Mouse (Mus musculus) heart, postnatal 14 days (tissue): ENCODE data around the gene Elmod1. TPM values are rescaled to one million over a fixed set of nuclear protein-coding genes. Genes with fewer than 3 reads are reported as not detected.
A peak's percentile ranks its signal among the peaks of the same experiment; 100 is the strongest.
"Not testable (repeated sequence)": the region's sequence is repeated elsewhere in the genome, so short reads cannot be mapped to it uniquely, and the experiment has no call there.

Experiments used
- DNase-seq, 2 experiments: peaks; one replicate each; pipeline ENCODE4 v3.0.0; 2021 to 2022
- intact Hi-C: fragments of 180-260 bp; cut with DNase I; formaldehyde crosslinking; loops from one replicate; pipeline ENCODE4 v1.15.1; 2025
- long read RNA-seq, 2 experiments: library from polyadenylated mRNA; stranded (forward); transcript quantifications; one replicate each; pipeline ENCODE4 v2.0.0; 2021
- total RNA-seq, 2 experiments: library from RNA; stranded (reverse); gene quantifications; 2 replicates each; pipeline ENCODE4 v1.2.3; 2021

Gene Elmod1
- under 1 TPM; 0.17 to 0.36 TPM for total RNA-seq
- long read RNA-seq, experiment 1: 0 reads
- long read RNA-seq, experiment 2: 0 reads

DNA sequence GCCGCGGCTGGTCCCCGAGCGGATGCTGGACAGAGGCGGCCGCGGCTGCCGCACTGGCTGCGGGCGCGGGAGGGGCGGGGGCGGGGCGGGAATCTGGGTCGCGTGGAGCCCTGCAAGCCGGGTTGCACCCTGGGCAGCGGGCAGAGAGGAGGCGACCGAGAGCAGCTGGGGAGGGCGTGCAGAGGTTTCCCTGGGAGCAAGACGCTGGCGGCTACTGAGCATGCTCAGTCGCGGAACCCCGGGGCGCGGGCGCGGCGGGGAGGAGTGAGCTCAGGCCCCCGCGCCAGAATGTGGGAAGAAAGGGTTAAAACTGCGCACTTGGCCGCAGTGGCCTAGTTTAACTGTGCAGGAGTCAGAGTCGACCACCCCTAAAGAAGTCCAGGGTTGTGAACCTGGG, at the start of gene Elmod1:
Elmod1 (minus strand) TSS at position 180 of the 397 bp plus-strand sequence.
- intact Hi-C loops: no loop called here
- DNase-seq: peak; percentile 8 to 17

DNA sequence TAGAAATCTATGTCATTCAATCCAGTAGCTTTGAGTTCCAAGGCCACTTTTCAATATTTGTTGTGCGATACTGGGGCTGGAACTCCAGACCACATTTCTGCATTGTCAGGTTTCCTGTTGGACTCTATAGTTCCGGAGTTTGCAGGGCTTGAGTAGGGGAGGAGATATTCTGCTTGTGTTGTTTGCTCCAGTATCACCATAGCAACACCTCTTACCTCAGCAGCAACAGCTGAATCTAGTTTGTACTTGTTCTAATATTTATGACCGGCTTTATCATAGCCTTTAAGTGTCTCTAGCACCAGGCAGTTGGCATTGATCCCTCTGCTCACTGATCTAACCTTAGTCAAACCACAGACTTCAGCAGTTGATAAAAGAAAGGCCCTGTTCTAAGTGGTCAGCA, 47.7 kb upstream of the Elmod1 start:
- DNase-seq: no peak
- intact Hi-C loops: no loop called here

DNA sequence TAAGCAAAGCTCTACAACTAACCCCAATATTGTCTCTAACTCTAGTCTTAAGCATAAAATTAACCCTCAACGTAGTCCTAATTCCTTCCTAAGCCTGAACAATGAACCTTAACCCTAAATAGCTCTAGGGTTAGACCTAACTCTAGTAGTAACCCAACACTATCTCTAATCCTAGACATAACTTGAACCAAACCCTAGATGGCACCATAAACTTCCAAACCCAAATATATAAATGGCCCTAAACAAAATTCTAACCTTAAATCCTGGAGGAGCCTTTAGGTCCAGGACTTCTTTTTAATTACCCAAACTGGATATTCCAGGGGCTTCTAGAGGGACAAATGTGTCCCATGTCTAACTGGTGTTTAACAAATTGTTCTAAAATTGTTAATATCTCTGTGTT, 19.4 kb upstream of the Elmod1 start:
- DNase-seq: no peak
- intact Hi-C loops: loop anchor here (5.0 kb wide), 2 partner anchors 328 to 343 kb away; no protein-coding TSS in a partner anchor

DNA sequence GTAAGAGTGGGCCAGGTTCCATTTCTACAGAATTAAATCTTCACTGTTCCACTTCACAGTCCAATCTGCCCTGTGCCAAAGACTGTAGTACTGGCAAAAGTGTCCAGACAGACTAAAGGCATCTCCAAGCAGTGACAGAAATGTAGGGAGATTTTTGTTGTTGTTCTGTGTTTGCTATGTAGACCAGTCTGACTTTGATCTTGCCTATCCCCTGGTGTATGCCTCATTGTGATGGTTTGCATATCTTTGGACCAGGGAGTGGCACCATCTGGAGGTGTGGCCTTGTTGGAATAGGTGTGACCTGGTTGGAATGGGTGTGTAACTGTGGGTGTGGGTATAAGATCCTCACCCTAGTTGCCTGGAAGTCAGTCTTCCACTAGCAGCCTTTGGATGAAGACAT, 17.5 kb upstream of the Elmod1 start:
- DNase-seq: not testable (repeated sequence)
- intact Hi-C loops: loop anchor here (5.0 kb wide), 2 partner anchors 330 to 345 kb away; no protein-coding TSS in a partner anchor

DNA sequence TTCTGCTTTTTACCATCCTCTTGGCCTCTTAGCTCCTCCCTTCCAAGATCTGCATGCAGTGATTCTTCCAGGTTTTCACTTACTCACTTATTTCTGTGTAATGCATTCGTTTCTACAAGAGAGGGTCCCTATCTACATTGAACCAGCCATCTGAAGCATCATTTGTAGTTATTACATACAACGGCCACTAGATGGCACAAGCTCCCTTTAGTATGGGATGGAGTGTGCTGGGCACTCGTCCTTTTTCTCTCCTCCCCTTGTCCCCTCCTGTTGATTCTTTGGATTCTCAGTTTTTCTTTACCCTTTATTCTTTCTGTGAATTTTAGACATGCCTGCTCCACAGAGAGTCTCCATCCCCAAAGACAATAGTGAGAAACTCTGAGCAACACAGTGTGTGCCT, 15.8 kb upstream of the Elmod1 start:
- DNase-seq: peak; percentile 28 to 46
- intact Hi-C loops: loop anchor here (1.0 to 5.0 kb wide), 3 partner anchors 121 to 346 kb away; no protein-coding TSS in a partner anchor

DNA sequence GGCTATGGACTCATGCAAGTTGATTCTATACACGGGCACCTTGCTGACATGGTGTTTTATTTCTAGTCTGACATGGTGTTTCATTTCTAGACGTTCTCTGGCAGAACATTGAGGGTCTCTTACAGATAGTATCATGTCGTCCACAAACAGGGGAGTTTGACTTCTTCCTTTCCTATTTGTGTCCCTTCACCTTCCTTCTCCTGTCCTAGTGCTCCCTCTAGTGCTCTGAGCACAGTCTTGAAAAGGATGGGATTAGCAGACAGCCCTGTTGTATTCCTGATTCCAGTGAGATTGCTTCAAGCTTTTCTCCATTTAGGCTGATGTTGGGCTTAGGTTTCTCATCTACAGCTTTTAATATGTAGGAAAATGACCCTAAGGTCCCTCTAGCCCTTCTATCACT, 11.9 kb upstream of the Elmod1 start:
- DNase-seq: peak in 1 of 2 experiments; percentile 25
- intact Hi-C loops: loop anchor here (10.0 kb wide), 1 partner anchor 92 kb away; no protein-coding TSS in a partner anchor

DNA sequence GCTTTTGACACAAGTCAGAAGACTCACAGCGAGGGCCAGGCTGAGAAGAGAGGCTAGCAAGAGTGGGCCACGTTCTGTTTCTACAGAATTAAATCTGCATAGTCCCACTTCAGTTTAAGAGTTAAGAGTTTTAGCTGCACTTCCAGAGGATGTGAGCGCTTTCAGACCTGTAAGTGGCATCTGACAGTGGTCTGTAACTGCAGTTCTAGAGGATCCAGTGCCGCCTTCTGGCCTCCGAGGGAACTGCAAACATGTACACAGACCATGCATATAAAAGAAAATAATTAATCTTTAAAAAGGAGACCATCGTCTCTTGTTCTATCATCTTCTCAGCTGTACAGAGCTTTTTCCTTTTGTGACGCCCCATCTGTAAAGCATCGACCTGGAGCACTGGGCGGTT, 9.8 kb upstream of the Elmod1 start:
- DNase-seq: peak in 1 of 2 experiments; percentile 41
- intact Hi-C loops: loop anchor here (2.0 to 10.0 kb wide), 2 partner anchors 90 to 156 kb away; no protein-coding TSS in a partner anchor

DNA sequence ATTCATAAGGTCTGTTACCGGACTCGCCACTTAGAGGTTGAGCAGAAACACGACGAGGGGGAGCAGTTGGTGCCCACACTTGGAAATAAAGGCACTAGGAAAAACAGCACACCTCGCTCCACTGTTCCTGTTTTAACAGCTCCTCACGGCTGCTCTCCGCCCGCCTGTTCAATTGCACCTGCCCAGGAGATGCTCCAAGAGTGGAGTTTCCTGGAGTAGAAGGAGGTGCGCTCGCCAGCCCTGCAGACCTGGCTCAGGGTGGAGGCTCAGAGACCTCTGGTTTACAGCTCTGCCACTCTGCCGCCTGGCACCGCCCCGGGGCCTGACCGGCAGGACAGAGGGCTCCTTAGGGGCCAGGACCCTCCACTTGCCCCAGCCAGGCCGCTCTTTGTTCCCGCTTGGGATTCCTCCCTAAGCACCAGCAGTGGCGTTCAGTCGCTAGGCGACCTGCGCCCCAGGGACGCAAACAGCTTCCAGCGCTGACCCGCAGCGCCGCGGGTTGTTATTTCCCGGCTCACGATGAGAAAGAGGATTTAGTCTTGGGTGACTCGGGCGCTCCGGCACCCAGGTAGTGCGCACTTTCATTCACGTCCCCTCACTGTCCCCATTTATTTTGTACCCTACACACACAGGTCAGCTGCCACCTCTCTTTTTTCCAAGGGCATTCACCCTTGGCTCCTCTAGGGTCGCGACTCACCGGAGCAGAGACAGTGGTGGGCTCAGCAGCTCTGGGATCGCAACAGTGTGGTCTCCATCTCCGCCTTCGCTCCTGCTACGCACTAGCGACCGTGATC, 576 bp downstream of the Elmod1 start:
- intact Hi-C loops: no loop called here
- DNase-seq: no peak

DNA sequence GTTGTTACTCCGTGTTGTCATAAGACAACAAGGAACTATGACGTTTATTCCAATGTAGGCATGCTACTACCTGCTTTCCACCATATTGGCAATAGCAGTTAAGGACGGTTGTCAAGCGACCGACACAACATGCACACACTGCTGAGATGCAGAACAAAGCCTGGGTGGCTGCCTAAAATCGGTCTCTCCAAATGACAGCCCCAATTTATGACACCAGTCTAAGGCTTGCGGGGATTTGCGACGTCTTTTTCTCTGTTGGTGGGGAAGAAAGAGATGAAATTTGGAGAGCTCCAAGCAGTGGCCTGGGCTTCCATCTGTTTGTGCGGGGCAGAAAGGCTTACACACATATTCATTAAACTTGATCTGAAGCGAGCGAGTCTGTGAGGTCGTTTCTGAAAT, 1.2 kb downstream of the Elmod1 start:
- intact Hi-C loops: no loop called here
- DNase-seq: no peak

DNA sequence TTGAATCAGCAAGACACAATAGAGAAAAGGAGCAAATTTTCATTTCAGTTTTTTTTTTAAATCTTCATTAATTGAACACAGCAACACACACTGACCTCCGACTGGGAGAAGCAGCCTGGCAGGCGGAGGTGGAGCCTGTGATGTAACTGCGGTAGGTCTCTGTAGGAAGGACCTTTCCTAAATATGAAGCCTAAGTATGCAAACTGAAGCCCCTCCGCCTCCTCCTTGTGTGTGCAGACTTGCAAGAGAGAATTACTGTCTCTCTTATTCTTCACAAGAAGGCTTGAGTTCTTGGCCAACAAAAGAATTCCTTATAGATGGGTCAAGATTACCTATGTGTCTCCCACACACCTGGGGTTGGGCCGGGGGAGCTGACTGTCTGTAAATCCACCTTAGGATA, 1.9 kb downstream of the Elmod1 start:
- intact Hi-C loops: no loop called here
- DNase-seq: no peak

DNA sequence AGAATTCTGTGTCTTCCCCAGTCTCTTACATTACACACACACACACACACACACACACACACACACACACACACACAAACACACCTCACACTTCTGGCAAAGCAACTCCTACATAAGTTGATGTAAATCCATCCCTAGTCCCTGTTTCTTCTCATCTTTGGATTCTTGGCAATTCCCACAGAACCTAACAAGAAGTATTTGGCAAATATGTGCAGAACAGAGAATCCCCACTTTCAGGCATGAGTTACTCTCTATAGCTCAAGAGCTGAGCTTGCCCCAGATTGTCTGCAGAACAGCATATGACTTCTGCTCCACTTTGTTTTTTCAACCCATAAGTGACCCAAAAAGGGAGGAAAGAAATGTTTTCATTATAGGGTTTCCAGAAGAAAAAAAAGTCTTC, 2.7 kb downstream of the Elmod1 start:
- DNase-seq: no peak
- intact Hi-C loops: no loop called here

DNA sequence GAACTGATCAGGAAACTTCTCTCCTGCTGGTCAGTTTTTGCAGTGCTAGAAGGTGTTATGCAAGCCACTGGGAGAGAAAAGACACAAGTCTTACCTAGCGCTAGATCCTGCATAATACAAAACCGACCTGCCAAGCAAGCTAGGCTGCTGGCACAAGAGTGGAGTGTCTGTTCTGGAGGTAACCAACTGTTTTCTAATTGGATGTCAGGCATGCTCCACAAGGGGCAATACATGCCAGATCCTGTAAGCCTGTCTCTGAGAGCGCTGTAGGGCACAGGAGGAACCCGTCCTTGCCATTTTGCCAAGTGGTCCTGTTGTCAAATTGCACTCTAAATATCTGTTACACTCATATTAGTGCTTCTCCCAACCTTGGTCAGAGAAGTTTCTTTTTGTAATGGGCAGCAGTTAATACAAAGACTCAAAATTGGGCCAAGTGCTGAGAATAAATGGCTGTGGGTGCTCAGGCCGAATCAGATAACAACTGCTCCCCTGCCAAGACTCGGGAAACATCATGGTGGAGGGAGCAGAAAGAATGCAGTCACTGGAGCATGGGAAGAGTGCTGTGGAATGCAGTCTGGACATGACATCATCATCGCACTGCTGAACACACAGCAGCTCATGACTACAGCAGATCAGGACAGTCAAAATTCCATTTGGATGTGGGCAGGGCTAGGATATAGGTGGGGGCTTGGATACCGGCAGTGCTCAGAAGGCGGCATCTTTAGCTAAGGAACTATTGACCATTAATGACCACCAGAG, 7.3 kb downstream of the Elmod1 start:
- intact Hi-C loops: no loop called here
- DNase-seq: no peak

DNA sequence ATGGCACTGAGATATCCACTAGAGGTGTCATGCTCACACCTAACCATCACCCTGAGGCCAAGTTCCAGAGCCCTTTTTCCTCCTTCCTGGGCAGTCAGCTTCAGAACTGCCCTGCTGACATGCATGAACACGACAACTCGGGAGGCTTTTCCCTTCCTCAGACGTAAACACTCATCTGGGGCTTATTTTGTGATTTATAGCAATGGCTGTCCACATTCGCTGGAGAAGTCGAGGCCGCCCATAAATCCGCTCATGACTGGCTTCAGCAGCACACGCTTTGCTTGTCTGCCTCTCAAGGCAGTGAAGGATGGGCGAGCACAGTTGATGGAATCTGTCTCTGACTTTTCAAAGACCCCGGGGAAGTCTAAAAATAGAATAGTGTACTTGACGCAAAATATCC, 18.1 kb downstream of the Elmod1 start:
- intact Hi-C loops: no loop called here
- no peak for DNase-seq

DNA sequence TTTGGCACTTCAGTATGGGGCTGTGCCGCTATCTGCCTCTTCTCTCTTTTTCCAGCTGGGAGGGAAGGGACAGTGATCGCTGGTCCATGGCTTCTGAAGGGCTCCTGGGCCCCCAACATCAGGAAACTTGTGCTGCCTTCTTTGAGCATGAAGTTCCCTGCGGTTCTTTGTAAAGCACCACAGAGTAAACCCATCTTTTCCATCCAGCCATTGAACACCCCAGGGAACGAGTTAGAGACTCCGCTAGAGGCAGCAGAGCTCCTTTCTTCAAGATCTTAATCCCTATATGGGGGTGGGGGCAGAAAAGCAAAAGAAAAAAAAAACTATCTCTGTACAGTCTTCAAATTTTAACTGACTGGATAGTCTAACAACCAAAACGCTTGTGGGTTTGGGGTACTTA, 20.2 kb downstream of the Elmod1 start:
- intact Hi-C loops: no loop called here
- no peak for DNase-seq

DNA sequence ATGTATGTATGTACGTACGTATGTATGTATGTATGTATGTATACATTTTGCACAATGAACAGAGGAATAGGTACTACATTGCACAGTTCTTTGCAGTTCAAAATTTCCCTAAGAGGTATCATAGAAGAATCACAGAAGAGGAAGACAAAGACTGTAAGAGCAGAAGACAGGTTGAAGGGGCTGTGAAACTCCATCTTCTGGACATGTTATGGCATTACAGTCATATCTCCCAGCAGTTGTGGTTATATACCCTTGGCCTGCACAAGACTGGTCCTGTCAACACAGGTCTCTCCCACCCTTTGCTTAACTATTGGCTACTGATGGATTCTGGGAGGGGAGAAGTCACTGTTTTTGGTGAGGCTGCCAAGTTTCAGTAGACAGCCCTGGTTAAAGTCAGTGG, 27.6 kb downstream of the Elmod1 start:
- no peak for DNase-seq

DNA sequence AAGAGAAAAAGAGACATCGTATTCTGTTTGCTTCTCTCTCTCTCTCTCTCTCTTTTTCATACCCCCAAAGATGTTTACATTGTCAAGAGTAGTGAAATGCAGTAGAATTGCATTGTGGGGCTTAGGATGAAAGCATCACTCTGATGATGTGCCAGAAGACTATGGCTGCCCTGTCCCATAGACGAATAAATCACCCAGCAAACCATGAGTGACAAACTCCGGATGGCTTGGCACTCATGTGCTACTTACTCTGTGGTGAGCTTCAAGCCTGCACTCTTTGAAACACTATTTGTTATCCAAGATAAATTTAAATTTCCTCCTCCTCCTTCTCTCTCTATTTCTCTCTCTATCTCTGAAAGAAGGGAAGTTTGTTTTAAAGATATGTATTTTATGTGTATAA, 36.5 kb downstream of the Elmod1 start:
- DNase-seq: no peak
- intact Hi-C loops: no loop called here

More for the DNA sequence above, 27.6 kb downstream of the Elmod1 start:
- intact Hi-C loops: no loop called here

DNA sequence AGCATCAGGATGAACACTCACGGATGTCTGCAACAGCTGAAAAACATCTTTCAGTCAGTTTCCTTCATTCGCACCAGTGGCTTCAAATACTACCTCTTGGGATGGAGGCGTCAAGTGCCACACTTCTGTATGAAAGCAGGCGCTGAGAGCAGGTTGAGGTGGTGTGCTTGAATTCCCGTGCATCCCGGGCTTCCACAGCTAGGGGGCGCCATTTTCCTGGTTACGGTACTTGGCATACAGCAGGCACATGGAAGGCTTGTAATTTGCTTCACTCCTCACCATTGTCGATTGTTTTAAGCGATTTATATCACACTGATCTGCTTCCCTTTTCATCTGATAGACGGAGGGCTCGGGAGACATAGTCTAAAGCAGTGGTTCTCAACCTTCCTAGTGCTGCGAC, 40.9 kb downstream of the Elmod1 start:
- intact Hi-C loops: no loop called here
- DNase-seq: peak in 1 of 2 experiments; percentile 2

DNA sequence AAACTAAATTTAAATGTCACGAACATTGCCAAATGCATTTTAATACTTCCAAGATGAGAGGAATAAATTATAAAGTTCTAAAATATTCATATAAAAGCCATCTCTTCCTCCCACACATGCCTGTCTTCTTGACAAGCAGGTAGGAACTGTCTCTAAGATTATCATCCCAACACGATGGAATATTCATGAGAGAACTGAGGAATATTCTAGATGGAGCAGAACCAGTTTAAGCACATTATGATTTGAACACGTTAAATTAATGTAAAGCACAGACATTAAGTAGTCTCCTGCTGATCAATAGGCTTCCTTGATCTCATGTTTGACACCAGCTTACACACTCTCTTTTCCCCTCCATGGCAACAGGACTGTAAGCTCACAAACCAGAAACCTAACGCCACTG, 41.7 kb downstream of the Elmod1 start:
- intact Hi-C loops: no loop called here
- DNase-seq: no peak

DNA sequence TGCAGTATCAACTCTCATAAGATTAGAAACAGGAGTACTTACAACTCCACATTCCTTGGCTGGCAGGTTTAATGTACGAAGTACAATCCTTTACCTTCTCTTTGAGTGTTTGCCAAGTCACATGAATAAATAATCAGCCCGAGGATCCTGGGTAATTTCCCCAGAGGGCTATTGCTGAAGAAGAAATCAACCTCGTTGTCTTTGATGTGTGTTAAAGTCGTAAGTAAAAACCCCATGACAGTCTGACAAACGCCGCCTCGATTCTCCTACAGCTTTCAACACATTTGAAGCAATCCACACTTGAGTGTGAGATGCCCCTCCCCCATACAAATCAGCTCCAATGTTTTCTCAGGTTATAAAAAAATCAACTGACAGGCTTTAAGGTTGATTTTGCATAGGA, 44.2 kb downstream of the Elmod1 start:
- intact Hi-C loops: no loop called here
- no peak for DNase-seq

DNA sequence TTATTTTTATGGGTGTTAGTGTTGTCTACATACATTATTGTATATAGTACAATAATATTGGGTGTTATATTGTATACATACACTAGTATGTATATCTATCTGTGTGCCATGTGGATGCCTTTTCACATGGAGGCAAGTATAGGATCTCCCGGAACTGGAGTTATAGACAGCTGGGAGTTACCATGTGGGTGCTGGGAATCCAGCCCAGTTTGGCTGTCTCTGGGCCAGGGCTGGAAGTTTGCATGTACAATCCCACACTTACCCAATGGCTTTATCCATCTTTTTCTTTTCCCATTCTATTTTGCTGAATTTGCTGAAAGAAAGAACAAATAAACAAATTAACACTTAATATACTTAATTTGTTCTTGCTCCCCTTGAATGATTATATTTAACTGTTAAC, 54.0 kb downstream of the Elmod1 start:
- intact Hi-C loops: no loop called here
- DNase-seq: no peak

DNA sequence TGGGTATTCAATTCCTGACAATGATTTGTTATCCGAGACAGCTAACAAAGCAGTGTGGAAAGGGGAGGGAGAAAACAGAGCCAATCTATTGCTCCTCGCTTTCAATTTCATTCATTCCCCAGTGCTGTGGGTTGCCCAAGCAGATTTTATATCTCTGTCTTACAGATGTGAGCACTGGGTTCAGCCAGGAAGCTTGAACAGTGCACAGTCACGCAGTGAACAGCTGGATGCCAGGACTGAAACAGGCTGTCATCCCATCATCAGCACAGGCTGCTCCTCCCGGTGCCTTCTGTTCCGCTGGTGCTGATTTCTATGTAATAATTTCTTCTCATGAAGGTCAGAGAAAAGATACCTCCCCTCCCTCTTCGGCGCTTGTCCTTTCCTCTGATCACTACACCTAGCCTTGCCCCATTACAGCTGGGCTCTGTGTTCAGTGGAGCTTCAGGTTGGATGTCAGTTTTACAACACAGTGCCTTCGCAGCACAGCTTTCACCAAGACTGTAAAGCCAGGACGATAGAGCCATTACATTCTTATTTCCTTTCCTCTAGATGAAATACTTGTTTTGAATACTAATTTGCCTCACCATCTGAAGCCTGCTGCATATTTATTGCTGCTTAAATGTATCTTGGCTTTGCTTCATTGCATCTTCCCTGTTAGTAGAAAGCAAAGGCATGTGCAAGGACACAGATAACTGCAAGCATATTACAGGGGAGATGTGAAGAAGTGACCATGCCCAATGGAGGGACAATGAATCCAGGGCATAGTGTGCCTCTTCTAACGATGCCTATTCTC, 59.0 kb downstream of the Elmod1 start:
- DNase-seq: no peak
- intact Hi-C loops: no loop called here
